Mouse (Mus musculus): ENCODE data around the gene Tex9.

DNA sequence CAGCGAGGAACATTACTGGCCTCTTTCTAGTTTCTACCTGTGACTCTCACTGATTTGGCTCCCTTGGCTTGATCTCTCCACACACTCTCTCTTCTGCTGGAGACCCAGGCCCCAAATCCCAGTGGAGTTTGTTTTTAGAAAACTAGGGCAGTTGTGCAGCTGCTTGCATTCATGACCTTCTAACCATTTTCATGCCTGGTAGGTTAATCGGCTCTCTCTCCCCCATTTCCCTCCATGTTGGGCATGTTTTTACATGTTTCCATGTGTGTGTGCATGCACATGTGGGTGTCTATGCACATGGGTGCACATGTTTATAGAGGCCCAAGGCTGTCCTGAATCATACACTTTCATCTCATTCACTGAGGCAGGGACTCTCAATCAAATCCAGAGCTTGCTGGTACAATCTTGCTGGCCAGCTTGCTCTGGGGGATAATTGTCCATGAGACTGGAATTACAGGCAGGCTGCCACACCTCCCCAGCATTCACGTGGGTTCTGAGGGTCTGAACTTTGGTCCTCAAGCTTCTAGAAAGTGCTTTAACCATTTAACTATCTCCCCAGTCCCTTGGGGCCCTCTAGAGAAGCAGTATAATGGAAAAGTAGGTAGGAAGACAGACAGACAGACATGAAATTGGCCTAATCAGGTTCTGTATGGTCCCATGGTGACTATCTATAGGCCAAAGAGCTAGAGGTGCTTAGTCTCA lies 2.1 kb upstream of the Tex9 start:
- no peak for TF ChIP-seq CTCF (IDR thresholded peaks at IDR 0.05; ENCODE audit: control insufficient read depth, insufficient read depth, low read length)
- TF ChIP-seq POLR2A (IDR thresholded peaks at IDR 0.05; ENCODE audit: borderline replicate concordance, control insufficient read depth, low read depth, low read length), result no peak

Measured in bone marrow, adult 2 months (tissue).